Comparison of ENCODE assay signal across 16 mouse cellular contexts in the genomic region with DNA sequence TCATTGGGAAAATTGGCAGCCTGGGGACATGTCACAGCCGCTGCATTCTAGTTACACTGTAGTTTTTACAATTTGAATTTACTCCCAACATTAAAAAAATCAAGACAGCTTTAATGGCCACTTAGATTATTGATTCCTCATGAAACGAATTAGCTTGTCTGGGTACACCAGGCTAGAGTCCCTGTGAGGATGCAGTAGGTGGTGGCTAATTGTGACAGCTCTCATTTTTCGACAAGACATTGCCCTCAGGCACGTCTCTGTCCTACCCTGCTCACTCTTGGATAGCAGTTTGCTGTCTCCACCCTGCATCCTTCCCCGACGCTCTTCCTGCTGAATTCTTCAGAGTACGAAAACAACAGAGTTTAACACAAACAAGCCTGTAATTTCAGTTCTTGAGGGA. TPM values are rescaled to one million over a fixed set of nuclear protein-coding genes. Genes with fewer than 3 reads are reported as not detected.
A peak's percentile ranks its signal among the peaks of the same experiment; 100 is the strongest.
DNase-seq lines count a peak whose midpoint lies in the region; ATAC-seq lines count a peak whose summit lies in the region.
"Had no signal": no experiment of that assay in that cellular context is flagged by ENCODE, and none has a peak within 500 bp of the region (broad histone marks: within the 10 kb centered on the region; RNA-seq: fewer than 3 reads in every experiment).

No protein-coding gene starts in this region.

- 18% methylated on average over 7 of the region's 7 CpGs for WGBS in embryonic facial prominence, embryonic 13.5 days
- WGBS in embryonic facial prominence, embryonic 10.5 days = 24% methylated on average over 7 of the region's 7 CpGs
- 42% methylated on average over 7 of the region's 7 CpGs for WGBS in hindbrain, embryonic 14.5 days
- 52% methylated on average over 7 of the region's 7 CpGs for WGBS in hindbrain, embryonic 11.5 days
- 36% methylated on average over 7 of the region's 7 CpGs for WGBS in neural tube, embryonic 13.5 days

- H3K9me3 ChIP-seq in embryonic facial prominence, embryonic 13.5 days = no peaks in the 10 kb centered on the region
- H3K9me3 ChIP-seq in embryonic facial prominence, embryonic 10.5 days = 0 out of 2 replicates have a peak, but pooled peaks cover 4% of the 10 kb centered on the region
- no peaks in the 10 kb centered on the region for H3K9me3 ChIP-seq in hindbrain, embryonic 14.5 days (ENCODE audit: control insufficient read depth, low read length)
- no peaks in the 10 kb centered on the region for H3K9me3 ChIP-seq in hindbrain, embryonic 11.5 days (ENCODE audit: control insufficient read depth, low read length)
- no peaks in the 10 kb centered on the region for H3K9me3 ChIP-seq in neural tube, embryonic 13.5 days
- H3K9me3 ChIP-seq: limb, embryonic 15.5 days had no signal

- H3K9ac ChIP-seq in embryonic facial prominence, embryonic 13.5 days = no peak overlapping the region
- H3K9ac ChIP-seq in hindbrain, embryonic 14.5 days = no peak overlapping the region
- H3K9ac ChIP-seq in hindbrain, embryonic 11.5 days (ENCODE audit: low read depth, low read length) = no peak overlapping the region
- no peak overlapping the region for H3K9ac ChIP-seq in neural tube, embryonic 13.5 days
- H3K9ac ChIP-seq: limb, embryonic 15.5 days had no signal

- no peak for DNase-seq in embryonic facial prominence, embryonic 10.5 days (ENCODE audit: low spot score)
- DNase-seq in hindbrain, embryonic 14.5 days (ENCODE audit: low spot score) = no peak
- no peak for DNase-seq in hindbrain, embryonic 11.5 days (ENCODE audit: low spot score)
- no peak for DNase-seq in neural tube, embryonic 10.5 days (ENCODE audit: extremely low spot score, low spot score)
- no peak for DNase-seq in cerebellum, postnatal 25 days
- no peak for DNase-seq in right cerebral cortex, postnatal 36 days (ENCODE audit: low spot score in 2 of 2)
- DNase-seq: adrenal gland, postnatal 10 days; cerebellum, adult 2 months; kidney, postnatal 25 days; layer of hippocampus, adult 9-11 months; lung, postnatal 14 days; thymus, postnatal 36 days had no signal

- H3K27ac ChIP-seq in embryonic facial prominence, embryonic 13.5 days = no peak overlapping the region
- H3K27ac ChIP-seq in embryonic facial prominence, embryonic 10.5 days (replicated peaks) = no peak overlapping the region
- H3K27ac ChIP-seq in hindbrain, embryonic 14.5 days = peak overlapping the region; percentile 24
- H3K27ac ChIP-seq in hindbrain, embryonic 11.5 days (ENCODE audit: low read depth, low read length) = no peak overlapping the region
- 0 out of 2 replicates have a peak overlapping the region, but pooled peaks have one; percentile 42 for H3K27ac ChIP-seq in neural tube, embryonic 13.5 days (replicated peaks)
- H3K27ac ChIP-seq: limb, embryonic 15.5 days had no signal

- H3K36me3 ChIP-seq in embryonic facial prominence, embryonic 13.5 days = no peaks in the 10 kb centered on the region
- no peaks in the 10 kb centered on the region for H3K36me3 ChIP-seq in embryonic facial prominence, embryonic 10.5 days (replicated peaks)
- H3K36me3 ChIP-seq in hindbrain, embryonic 14.5 days (replicated peaks; ENCODE audit: control insufficient read depth, insufficient read depth) = no peaks in the 10 kb centered on the region
- H3K36me3 ChIP-seq in hindbrain, embryonic 11.5 days (ENCODE audit: control insufficient read depth, insufficient read depth, low read length) = no peaks in the 10 kb centered on the region
- no peaks in the 10 kb centered on the region for H3K36me3 ChIP-seq in neural tube, embryonic 13.5 days
- H3K36me3 ChIP-seq: limb, embryonic 15.5 days had no signal

- H3K4me1 ChIP-seq in embryonic facial prominence, embryonic 13.5 days = peaks cover 15% of the 10 kb centered on the region
- H3K4me1 ChIP-seq in embryonic facial prominence, embryonic 10.5 days = peaks cover 18% of the 10 kb centered on the region
- H3K4me1 ChIP-seq in hindbrain, embryonic 14.5 days (replicated peaks; ENCODE audit: control insufficient read depth, insufficient read depth, low read length) = peaks cover 16% of the 10 kb centered on the region; the same call in 1 of the 2 replicates
- no peaks in the 10 kb centered on the region; the same call in 1 of the 2 replicates for H3K4me1 ChIP-seq in hindbrain, embryonic 11.5 days (replicated peaks; ENCODE audit: control insufficient read depth, insufficient read depth, low read length)
- H3K4me1 ChIP-seq in neural tube, embryonic 13.5 days (replicated peaks) = peaks cover 18% of the 10 kb centered on the region

- no peak for ATAC-seq in embryonic facial prominence, embryonic 13.5 days (ENCODE audit: insufficient number of reproducible peaks, insufficient read depth, low FRiP score, low TSS enrichment, low read depth)
- ATAC-seq in hindbrain, embryonic 14.5 days (ENCODE audit: low FRiP score) = no peak; the same call in 1 of the 2 replicates
- ATAC-seq in hindbrain, embryonic 11.5 days (ENCODE audit: low FRiP score) = no peak
- no peak for ATAC-seq in neural tube, embryonic 13.5 days (ENCODE audit: low read depth)
- ATAC-seq: intestine, postnatal 0 days had no signal

- no peak overlapping the region for H3K4me3 ChIP-seq in embryonic facial prominence, embryonic 13.5 days
- no peak overlapping the region for H3K4me3 ChIP-seq in embryonic facial prominence, embryonic 10.5 days
- H3K4me3 ChIP-seq in hindbrain, embryonic 14.5 days (replicated peaks; ENCODE audit: low read length) = no peak overlapping the region
- H3K4me3 ChIP-seq in hindbrain, embryonic 11.5 days (ENCODE audit: low read depth, low read length) = no peak overlapping the region
- no peak overlapping the region for H3K4me3 ChIP-seq in neural tube, embryonic 13.5 days
- H3K4me3 ChIP-seq: limb, embryonic 15.5 days had no signal

- H3K4me2 ChIP-seq in embryonic facial prominence, embryonic 13.5 days = 0 out of 2 replicates have a peak overlapping the region, but pooled peaks have one; percentile 2
- no peak overlapping the region for H3K4me2 ChIP-seq in hindbrain, embryonic 14.5 days (replicated peaks)
- no peak overlapping the region for H3K4me2 ChIP-seq in hindbrain, embryonic 11.5 days (replicated peaks; ENCODE audit: low read depth, low read length)
- H3K4me2 ChIP-seq in neural tube, embryonic 13.5 days = no peak overlapping the region

- peaks cover 10% of the 10 kb centered on the region; the same call in 1 of the 2 replicates for H3K27me3 ChIP-seq in embryonic facial prominence, embryonic 13.5 days
- peaks cover 5% of the 10 kb centered on the region; the same call in 1 of the 2 replicates for H3K27me3 ChIP-seq in embryonic facial prominence, embryonic 10.5 days (replicated peaks; ENCODE audit: low read depth, poor library complexity, severe bottlenecking)
- H3K27me3 ChIP-seq in hindbrain, embryonic 14.5 days (ENCODE audit: control insufficient read depth, insufficient read depth, low read length) = no peaks in the 10 kb centered on the region
- no peaks in the 10 kb centered on the region for H3K27me3 ChIP-seq in hindbrain, embryonic 11.5 days (ENCODE audit: control insufficient read depth, insufficient read depth, low read length)
- H3K27me3 ChIP-seq in neural tube, embryonic 13.5 days = no peaks in the 10 kb centered on the region

RNA-seq across cellular contexts. Expression of gene Gpr1, which starts 0.3 kb away (rescaled TPM):
- 0.14 TPM in 1 of 2 replicates, not detected in the other for polyA plus RNA-seq in embryonic facial prominence, embryonic 13.5 days (2015; fragmentation: Nextera tagmentation; extraction: Ambion mirVana)
- 0.10 and 0.12 TPM in 2 replicates for polyA plus RNA-seq in embryonic facial prominence, embryonic 10.5 days (2016; fragmentation: Nextera tagmentation; extraction: Ambion mirVana)
- 0.35 and 0.63 TPM in 2 replicates for polyA plus RNA-seq in hindbrain, embryonic 14.5 days (2014; fragmentation: Nextera tagmentation; extraction: Ambion mirVana)
- 0.08 and 0.27 TPM in 2 replicates for polyA plus RNA-seq in hindbrain, embryonic 11.5 days (2014; fragmentation: Nextera tagmentation; extraction: Ambion mirVana)
- polyA plus RNA-seq in neural tube, embryonic 13.5 days (2015; fragmentation: Nextera tagmentation; extraction: Ambion mirVana) = 0.59 and 1.1 TPM in 2 replicates

RNA-seq across cellular contexts. Expression of gene Ndufs1, which starts 38.0 kb away (rescaled TPM):
- 124 and 125 TPM in 2 replicates for polyA plus RNA-seq in embryonic facial prominence, embryonic 13.5 days (2015; fragmentation: Nextera tagmentation; extraction: Ambion mirVana)
- polyA plus RNA-seq in embryonic facial prominence, embryonic 10.5 days (2016; fragmentation: Nextera tagmentation; extraction: Ambion mirVana) = 142 and 149 TPM in 2 replicates
- 153 and 159 TPM in 2 replicates for polyA plus RNA-seq in hindbrain, embryonic 14.5 days (2014; fragmentation: Nextera tagmentation; extraction: Ambion mirVana)
- 135 and 158 TPM in 2 replicates for polyA plus RNA-seq in hindbrain, embryonic 11.5 days (2014; fragmentation: Nextera tagmentation; extraction: Ambion mirVana)
- 143 and 145 TPM in 2 replicates for polyA plus RNA-seq in neural tube, embryonic 13.5 days (2015; fragmentation: Nextera tagmentation; extraction: Ambion mirVana)

RNA-seq across cellular contexts. Expression of gene Eef1b2, which starts 38.0 kb away (rescaled TPM):
- 645 and 705 TPM in 2 replicates for polyA plus RNA-seq in embryonic facial prominence, embryonic 13.5 days (2015; fragmentation: Nextera tagmentation; extraction: Ambion mirVana)
- polyA plus RNA-seq in embryonic facial prominence, embryonic 10.5 days (2016; fragmentation: Nextera tagmentation; extraction: Ambion mirVana) = 653 and 654 TPM in 2 replicates
- 487 and 490 TPM in 2 replicates for polyA plus RNA-seq in hindbrain, embryonic 14.5 days (2014; fragmentation: Nextera tagmentation; extraction: Ambion mirVana)
- polyA plus RNA-seq in hindbrain, embryonic 11.5 days (2014; fragmentation: Nextera tagmentation; extraction: Ambion mirVana) = 511 and 534 TPM in 2 replicates
- polyA plus RNA-seq in neural tube, embryonic 13.5 days (2015; fragmentation: Nextera tagmentation; extraction: Ambion mirVana) = 469 and 536 TPM in 2 replicates

RNA-seq across cellular contexts. Expression of gene Zdbf2, which starts 58.4 kb away (rescaled TPM):
- 12.2 and 13.0 TPM in 2 replicates for polyA plus RNA-seq in embryonic facial prominence, embryonic 13.5 days (2015; fragmentation: Nextera tagmentation; extraction: Ambion mirVana)
- 18.8 and 21.0 TPM in 2 replicates for polyA plus RNA-seq in embryonic facial prominence, embryonic 10.5 days (2016; fragmentation: Nextera tagmentation; extraction: Ambion mirVana)
- polyA plus RNA-seq in hindbrain, embryonic 14.5 days (2014; fragmentation: Nextera tagmentation; extraction: Ambion mirVana) = 34.9 and 37.5 TPM in 2 replicates
- polyA plus RNA-seq in hindbrain, embryonic 11.5 days (2014; fragmentation: Nextera tagmentation; extraction: Ambion mirVana) = 16.1 and 24.7 TPM in 2 replicates
- 19.0 and 26.5 TPM in 2 replicates for polyA plus RNA-seq in neural tube, embryonic 13.5 days (2015; fragmentation: Nextera tagmentation; extraction: Ambion mirVana)

Comparison
In these comparisons a context has a peak if more than half of its experiments do, and no peak if none do; other contexts are left out.
1. H3K27ac ChIP-seq: peak in hindbrain, embryonic 14.5 days (single experiment) and neural tube, embryonic 13.5 days (single experiment); none in embryonic facial prominence, embryonic 13.5 days (single experiment), embryonic facial prominence, embryonic 10.5 days (single experiment) and hindbrain, embryonic 11.5 days (single experiment).